Mouse (Mus musculus) liver, embryonic 14.5 days (tissue): Measurements from ENCODE around the gene Cpn1.

Source experiments
- CTCF ChIP-seq: IDR thresholded peaks from 2 replicates; pipeline ENCODE4 v1.5.1; 2016; ENCODE audit warnings: antibody characterized with exemption, low read depth, control low read depth
- EP300 ChIP-seq: IDR thresholded peaks from 2 replicates; pipeline ENCODE4 v1.6.1; 2016; ENCODE audit warnings: antibody characterized with exemption, low read depth

GRCm38 (mm10) chr19:44013862-44014261 lies 27.5 kb upstream of the Cpn1 start:
- TF ChIP-seq CTCF (no peak), EP300 (no peak)
